Mouse (Mus musculus) forebrain, embryonic 11.5 days (tissue): ENCODE data around the gene Sf3a1. TPM values are rescaled to one million over a fixed set of nuclear protein-coding genes. Genes with fewer than 3 reads are reported as not detected.

Experiments
- ATAC-seq: fragments of 200-750 bp; cut with Nextera tagmentation; replicated peaks from 2 replicates; pipeline ENCODE4 v1.8.0; 2017; ENCODE audit warnings: moderate TSS enrichment; ENCODE audit not compliant: low FRiP score
- DNase-seq: peaks from one replicate; pipeline ENCODE4 v3.0.0-alpha.2; 2017; ENCODE audit warnings: low spot score
- H3K27ac ChIP-seq: fragments of 300-500 bp; sonication (generic); 2 replicates; pipeline ENCODE4 v1.5.1; 2014; ENCODE audit warnings: low read depth, low read length
- H3K27me3 ChIP-seq: fragments of 300-500 bp; sonication (generic); 2 replicates; pipeline ENCODE4 v1.6.1; 2014; ENCODE audit warnings: mild to moderate bottlenecking, low read length, mixed read lengths; ENCODE audit not compliant: control insufficient read depth, insufficient read depth
- H3K36me3 ChIP-seq: fragments of 300-500 bp; sonication (generic); 2 replicates; pipeline ENCODE4 v1.6.1; 2014; ENCODE audit warnings: mild to moderate bottlenecking, low read length, moderate library complexity, mixed read lengths; ENCODE audit not compliant: control insufficient read depth, insufficient read depth
- H3K4me1 ChIP-seq: fragments of 300-500 bp; sonication (generic); replicated peaks from 2 replicates; pipeline ENCODE4 v1.6.1; 2014; ENCODE audit warnings: low read length, mixed read lengths; ENCODE audit not compliant: control insufficient read depth, insufficient read depth
- H3K4me2 ChIP-seq: fragments of 300-500 bp; sonication (generic); 2 replicates; pipeline ENCODE4 v1.6.1; 2014; ENCODE audit warnings: low read depth, mild to moderate bottlenecking, low read length, moderate library complexity, mixed read lengths; ENCODE audit not compliant: severe bottlenecking
- H3K4me3 ChIP-seq: fragments of 300-500 bp; sonication (generic); 2 replicates; pipeline ENCODE4 v1.5.1; 2014; ENCODE audit warnings: low read depth, low read length
- H3K9ac ChIP-seq: fragments of 300-500 bp; sonication (generic); 2 replicates; pipeline ENCODE4 v1.6.1; 2014; ENCODE audit warnings: low read length
- H3K9me3 ChIP-seq: fragments of 300-500 bp; sonication (generic); 2 replicates; pipeline ENCODE4 v1.6.1; 2016; ENCODE audit warnings: low read length, mixed read lengths; ENCODE audit not compliant: control insufficient read depth
- WGBS: fragments of 180-500 bp; shearing (Covaris S2); extraction: QIAGEN DNeasy Blood & Tissue Kit; methylation state at CpG from one replicate; pipeline ENCODE4 v1.1.7; 2014; 5-methylcytosine and 5-hydroxymethylcytosine counted together
- polyA plus RNA-seq: library from polyadenylated mRNA; unstranded; fragments of >200 nt; fragmentation: Nextera tagmentation; extraction: Ambion mirVana; gene quantifications from 2 replicates; pipeline ENCODE4 v1.2.1, GENCODE M21; 2014

Sf3a1 gene
- polyA plus RNA-seq, 1 experiment from 2014 or later: 108 TPM

GRCm38 (mm10) chr11:4146381-4146780 lies 13.8 kb upstream of the Sf3a1 start:
- no peaks in the 10 kb centered on the region for H3K27me3 ChIP-seq
- H3K4me3 ChIP-seq: no peak overlapping the region
- WGBS: 77% methylated on average over 6 of the region's 6 CpGs
- H3K4me1 ChIP-seq: no peaks in the 10 kb centered on the region
- ATAC-seq (no peak), DNase-seq (no peak)
- H3K27ac ChIP-seq: no peak overlapping the region
- H3K9ac ChIP-seq: no peak overlapping the region
- H3K9me3 ChIP-seq: no peaks in the 10 kb centered on the region
- H3K4me2 ChIP-seq: no peak overlapping the region
- no peaks in the 10 kb centered on the region; the same call in 1 of the 2 replicates for H3K36me3 ChIP-seq

GRCm38 (mm10) chr11:4147098-4147497 lies 13.1 kb upstream of the Sf3a1 start:
- 89% methylated on average over 10 of the region's 10 CpGs for WGBS
- no peak overlapping the region for H3K27ac ChIP-seq

GRCm38 (mm10) chr11:4148120-4148519 lies 12.0 kb upstream of the Sf3a1 start:
- H3K4me1 ChIP-seq: no peaks in the 10 kb centered on the region
- ATAC-seq (no peak), DNase-seq (no peak)
- H3K27me3 ChIP-seq: no peaks in the 10 kb centered on the region
- 90% methylated on average over 5 of the region's 5 CpGs for WGBS
- no peak overlapping the region for H3K4me3 ChIP-seq
- no peak overlapping the region for H3K9ac ChIP-seq
- no peaks in the 10 kb centered on the region for H3K9me3 ChIP-seq
- no peak overlapping the region for H3K4me2 ChIP-seq
- H3K27ac ChIP-seq: no peak overlapping the region
- H3K36me3 ChIP-seq: no peaks in the 10 kb centered on the region; the same call in 1 of the 2 replicates

More at GRCm38 (mm10) chr11:4147098-4147497, 13.1 kb upstream of the Sf3a1 start:
- Histone ChIP-seq H3K4me2 (no peak overlapping the region), H3K4me3 (no peak overlapping the region), H3K36me3 (no peaks in the 10 kb centered on the region; the same call in 1 of the 2 replicates), H3K9ac (no peak overlapping the region), H3K27me3 (no peaks in the 10 kb centered on the region), H3K9me3 (no peaks in the 10 kb centered on the region), H3K4me1 (no peaks in the 10 kb centered on the region)
- DNase-seq (no peak), ATAC-seq (no peak)

- ATAC-seq (no peak), DNase-seq (no peak)
- no peaks in the 10 kb centered on the region for H3K36me3 ChIP-seq
- H3K27me3 ChIP-seq: no peaks in the 10 kb centered on the region
- no peak overlapping the region for H3K27ac ChIP-seq
- H3K4me1 ChIP-seq: no peaks in the 10 kb centered on the region
- H3K4me2 ChIP-seq: no peak overlapping the region
- no peak overlapping the region for H3K9ac ChIP-seq
- no peaks in the 10 kb centered on the region for H3K9me3 ChIP-seq
- no peak overlapping the region for H3K4me3 ChIP-seq
- 89% methylated on average over 9 of the region's 9 CpGs for WGBS
Observed at GRCm38 (mm10) chr11:4148536-4149156, 11.5 kb upstream of the Sf3a1 start.

GRCm38 (mm10) chr11:4149886-4150285 lies 10.3 kb upstream of the Sf3a1 start:
- Histone ChIP-seq H3K9ac (no peak overlapping the region), H3K9me3 (no peaks in the 10 kb centered on the region), H3K27me3 (no peaks in the 10 kb centered on the region), H3K4me3 (no peak overlapping the region), H3K27ac (no peak overlapping the region), H3K4me1 (no peaks in the 10 kb centered on the region), H3K4me2 (no peak overlapping the region), H3K36me3 (no peaks in the 10 kb centered on the region)
- ATAC-seq (no peak), DNase-seq (no peak)
- WGBS: 88% methylated on average over 6 of the region's 6 CpGs

GRCm38 (mm10) chr11:4153694-4154093 lies 6.5 kb upstream of the Sf3a1 start:
- H3K4me2 ChIP-seq: no peak overlapping the region
- no peak for ATAC-seq
- no peak overlapping the region for H3K4me3 ChIP-seq
- H3K27ac ChIP-seq: no peak overlapping the region
- no peaks in the 10 kb centered on the region for H3K9me3 ChIP-seq
- WGBS: 87% methylated on average over 7 of the region's 7 CpGs
- H3K9ac ChIP-seq: no peak overlapping the region
- H3K36me3 ChIP-seq: no peaks in the 10 kb centered on the region
- DNase-seq: no peak
- no peaks in the 10 kb centered on the region for H3K27me3 ChIP-seq
- H3K4me1 ChIP-seq: no peaks in the 10 kb centered on the region

GRCm38 (mm10) chr11:4155641-4156040 lies 4.5 kb upstream of the Sf3a1 start:
- H3K9me3 ChIP-seq: no peaks in the 10 kb centered on the region
- H3K27ac ChIP-seq: no peak overlapping the region
- ATAC-seq (no peak), DNase-seq (no peak)
- H3K27me3 ChIP-seq: no peaks in the 10 kb centered on the region
- no peaks in the 10 kb centered on the region for H3K4me1 ChIP-seq
- H3K4me3 ChIP-seq: no peak overlapping the region
- no peak overlapping the region for H3K4me2 ChIP-seq
- WGBS: 80% methylated on average over 5 of the region's 5 CpGs
- no peaks in the 10 kb centered on the region for H3K36me3 ChIP-seq
- no peak overlapping the region for H3K9ac ChIP-seq

GRCm38 (mm10) chr11:4158676-4159075 lies 1.5 kb upstream of the Sf3a1 start:
- H3K27me3 ChIP-seq: no peaks in the 10 kb centered on the region
- DNase-seq (no peak), ATAC-seq (no peak)
- H3K4me3 ChIP-seq: no peak overlapping the region
- no peak overlapping the region for H3K9ac ChIP-seq
- peaks cover 11% of the 10 kb centered on the region; the same call in 1 of the 2 replicates for H3K4me1 ChIP-seq
- no peak overlapping the region for H3K27ac ChIP-seq
- H3K4me2 ChIP-seq: no peak overlapping the region
- WGBS: 92% methylated on average over 3 of the region's 3 CpGs
- H3K9me3 ChIP-seq: no peaks in the 10 kb centered on the region
- H3K36me3 ChIP-seq: peaks cover 3% of the 10 kb centered on the region; the same call in 1 of the 2 replicates
